Mouse (Mus musculus) thymus, postnatal 10 days (tissue): ENCODE measurements around the gene Calml3.

Experiments
- DNase-seq, 2 experiments: peaks; one replicate each; pipeline ENCODE4 v3.0.0; 2021; ENCODE audit warnings: low spot score in 2 of 2

The Calml3 gene

DNA sequence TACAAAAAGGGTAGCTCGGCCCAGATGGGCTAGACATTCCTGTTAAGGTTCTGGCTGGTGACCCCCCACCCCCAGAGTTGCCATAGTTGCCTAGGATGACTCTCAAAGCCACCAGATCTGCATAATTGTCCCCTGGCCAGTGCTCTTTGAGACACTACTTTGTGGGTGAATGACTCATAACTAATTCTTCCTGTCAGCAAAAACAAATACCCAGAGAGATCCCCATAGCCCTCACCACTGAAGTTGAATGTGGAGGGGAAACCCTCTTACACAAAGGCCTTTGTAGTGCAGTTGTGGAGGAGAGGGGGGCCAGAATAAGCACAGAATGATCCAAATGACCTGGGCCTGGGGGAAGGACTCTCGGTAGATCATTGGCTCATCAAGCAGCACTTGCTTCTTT lies 21.6 kb downstream of the Calml3 start:
- DNase-seq: no peak

DNA sequence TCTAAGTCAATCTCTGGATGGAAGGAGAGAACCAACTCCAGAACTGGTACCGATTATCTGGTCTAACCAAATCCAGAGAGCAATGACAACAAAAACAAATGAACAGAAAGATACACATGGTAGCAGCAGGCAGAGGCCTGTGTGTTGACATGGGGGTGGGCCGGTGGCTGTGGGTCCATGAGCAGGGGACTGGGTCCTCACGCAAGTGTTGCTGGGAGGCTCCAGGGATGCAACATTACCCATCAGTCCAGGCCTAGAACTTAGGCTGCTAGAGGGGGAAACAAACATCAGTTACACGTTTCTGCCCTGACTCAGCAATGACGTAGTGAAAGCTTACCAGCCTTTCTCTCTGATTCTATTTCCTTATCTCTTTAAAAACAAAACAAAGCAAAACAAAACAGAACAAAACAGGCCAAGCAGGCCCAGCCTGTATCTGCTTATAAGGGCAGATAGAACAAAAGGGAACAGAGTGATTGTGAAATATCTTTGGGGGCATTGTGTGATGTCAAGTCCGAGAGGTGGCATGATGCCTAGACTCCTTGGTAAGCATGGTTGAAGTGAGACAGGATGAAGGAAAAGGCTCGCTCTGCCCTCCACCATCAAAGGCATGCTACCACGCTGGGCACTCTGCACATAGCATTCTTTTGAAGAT lies 24.4 kb downstream of the Calml3 start:
- DNase-seq: no peak

DNA sequence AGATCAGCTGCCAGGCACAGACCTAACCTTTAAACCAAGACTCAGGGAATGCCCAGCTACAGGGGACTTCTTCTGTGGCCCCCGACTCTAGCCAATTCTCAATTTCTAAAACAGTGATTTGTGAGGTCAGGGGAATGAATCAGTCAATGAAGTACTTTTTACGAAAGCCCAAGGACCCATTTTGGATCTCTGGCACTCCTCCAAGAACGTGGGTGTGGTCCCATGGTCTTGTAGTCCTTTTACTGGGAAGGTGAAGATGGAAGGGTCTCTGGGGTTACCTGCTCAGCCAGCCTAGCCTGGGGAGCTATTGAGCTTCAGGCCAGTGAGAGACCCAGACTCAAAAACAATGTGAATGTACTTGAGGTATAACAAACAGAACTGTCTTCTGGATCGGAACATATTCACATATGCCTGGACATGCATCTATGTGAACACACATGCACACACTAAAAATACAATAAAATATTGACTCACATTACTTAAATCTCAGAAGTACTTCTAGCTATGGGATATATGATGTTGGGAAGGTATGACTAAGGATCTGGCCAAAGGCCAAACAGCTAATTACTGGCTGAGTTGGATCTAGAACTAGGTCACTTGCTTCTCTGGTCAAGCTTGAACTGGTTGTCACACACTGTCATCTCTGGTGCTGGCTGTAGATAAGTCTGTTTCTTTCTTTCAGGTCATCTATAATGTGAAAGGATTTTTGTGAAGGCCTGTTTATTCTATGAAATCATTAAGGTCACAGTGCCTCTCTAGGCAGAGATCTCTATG lies 25.3 kb downstream of the Calml3 start:
- DNase-seq: no peak

DNA sequence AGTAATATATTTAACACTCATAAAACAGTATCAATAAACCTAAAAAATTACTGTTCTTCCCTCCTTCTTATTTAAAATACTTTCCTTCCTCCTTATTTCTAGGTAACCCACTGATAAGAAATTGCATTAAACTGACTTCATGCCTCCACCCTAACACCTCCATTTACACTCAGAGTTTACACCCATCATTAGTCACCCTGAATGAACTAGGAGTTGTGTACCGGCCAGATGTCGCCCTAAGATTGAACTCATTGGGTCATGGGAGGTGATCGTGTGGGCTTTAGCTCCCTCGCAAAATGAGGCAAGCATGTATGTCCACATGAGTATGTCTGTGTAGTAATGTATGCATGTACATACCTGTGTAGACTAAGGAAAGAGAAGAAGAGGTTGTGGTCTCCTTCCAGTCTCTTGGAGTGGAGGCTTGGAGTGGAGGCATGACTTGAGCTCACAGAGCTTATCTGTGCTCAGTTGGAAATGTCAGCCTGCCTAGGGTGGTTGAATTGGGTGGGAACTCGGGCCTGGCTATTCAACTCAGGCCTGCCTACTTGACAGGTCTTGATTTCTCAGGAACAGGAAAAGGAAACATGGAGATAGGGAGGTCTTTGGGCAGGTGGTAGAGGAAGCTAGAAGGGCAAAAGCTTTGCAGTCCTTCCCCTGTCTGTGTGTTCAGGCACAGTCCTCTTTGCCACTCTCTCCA lies 26.8 kb downstream of the Calml3 start:
- DNase-seq: no peak

DNA sequence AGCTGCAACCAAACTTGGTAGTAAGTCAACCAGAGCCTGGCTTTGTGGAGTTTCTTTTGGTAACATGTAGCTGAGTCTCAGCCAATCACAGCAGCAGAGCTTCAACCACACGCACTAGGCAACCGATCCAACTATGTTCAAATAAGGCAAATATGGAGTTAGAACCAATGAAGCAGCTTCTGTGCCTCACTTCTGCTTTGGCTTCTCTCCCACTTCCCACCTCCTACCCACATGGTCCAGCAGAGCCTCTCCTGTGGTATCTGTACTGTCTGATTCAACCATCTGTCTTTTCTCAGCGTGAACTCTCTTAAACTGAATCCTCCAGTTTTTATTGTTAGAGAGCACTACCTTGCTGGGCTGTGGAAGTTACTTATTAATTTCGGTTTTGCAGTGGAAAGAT lies 27.7 kb downstream of the Calml3 start:
- DNase-seq: no peak

DNA sequence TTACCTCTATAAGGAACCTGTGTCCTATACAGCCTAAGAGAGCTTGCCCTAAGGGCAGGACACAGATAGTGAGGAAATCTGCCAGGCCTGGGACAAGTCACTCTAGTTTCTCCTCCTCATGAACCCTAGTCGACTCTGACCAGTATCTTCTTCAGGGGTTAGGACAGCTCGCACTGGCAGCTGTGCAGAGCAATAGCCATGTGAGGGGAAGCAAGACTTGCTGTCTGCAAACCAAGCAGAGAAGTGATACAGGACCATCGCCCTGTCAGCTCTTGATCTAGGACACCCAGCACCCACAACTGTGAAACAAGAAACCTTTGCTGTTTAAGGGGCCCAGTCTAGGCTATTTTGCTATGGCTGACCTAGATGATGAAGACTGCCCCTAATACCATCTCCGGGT lies 29.1 kb downstream of the Calml3 start:
- no peak for DNase-seq

DNA sequence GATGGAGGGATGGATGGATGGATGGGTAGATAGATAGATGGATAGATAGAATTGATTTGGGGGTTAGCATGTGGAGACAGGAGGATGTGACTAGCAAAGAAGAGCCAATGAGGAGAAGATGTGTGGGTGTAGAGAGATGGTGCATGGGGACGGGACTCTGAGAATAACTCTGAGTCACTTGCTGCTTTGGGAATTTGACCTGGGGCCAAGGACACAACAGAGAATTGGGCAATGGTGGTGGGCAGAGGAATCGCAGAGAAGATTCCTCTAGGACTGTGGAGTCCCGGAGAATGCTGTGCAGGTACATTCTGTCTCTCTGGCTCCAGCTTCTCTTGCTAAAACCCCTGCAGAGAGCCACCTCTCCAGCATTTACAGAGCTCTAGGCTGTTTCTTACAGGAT lies 29.8 kb downstream of the Calml3 start:
- DNase-seq: no peak

DNA sequence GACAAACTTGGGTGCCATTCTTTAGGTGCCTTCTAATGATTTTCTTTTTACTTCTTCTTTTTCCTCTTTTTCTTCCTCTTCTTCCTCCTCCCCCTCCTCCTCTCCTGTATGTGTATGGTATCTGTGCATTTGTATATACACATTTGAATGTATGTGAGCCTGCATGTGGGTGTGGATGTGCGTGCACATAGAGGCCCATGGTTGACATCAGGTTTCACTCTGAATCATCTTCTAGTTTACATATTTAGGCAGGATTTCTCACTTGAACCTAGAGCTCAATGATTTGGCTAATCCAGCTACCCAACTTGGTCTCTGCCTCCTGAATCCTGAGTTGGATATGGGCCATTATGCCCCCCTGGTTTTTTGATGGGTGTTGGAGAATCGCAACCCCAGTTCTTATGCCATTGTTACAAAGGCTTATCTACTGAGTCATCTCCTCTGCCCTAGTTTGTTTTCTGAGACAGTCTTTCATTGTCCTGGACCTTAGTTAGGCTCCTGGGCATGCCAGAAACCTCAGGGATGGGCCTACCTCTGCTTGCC lies 30.9 kb downstream of the Calml3 start:
- no peak for DNase-seq

DNA sequence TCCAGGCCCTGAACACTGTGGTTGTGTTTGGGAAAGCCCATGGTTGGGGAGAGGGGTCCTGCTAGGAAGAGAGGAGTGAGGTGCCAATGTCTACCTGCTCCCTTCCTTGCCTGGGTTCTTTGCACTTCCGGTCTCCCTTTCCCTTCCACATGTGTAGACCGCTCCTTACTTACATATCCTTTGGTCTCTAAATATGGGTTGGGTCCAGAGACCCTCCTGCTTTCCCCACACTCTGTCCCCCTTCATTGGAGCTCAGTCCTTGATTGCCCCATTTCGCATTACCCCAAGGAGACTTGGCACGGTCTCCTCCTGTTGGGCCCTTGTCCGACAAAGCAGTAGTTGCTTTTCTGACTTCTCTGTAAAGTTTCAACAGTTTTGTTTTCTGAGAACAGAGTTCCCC lies 32.9 kb downstream of the Calml3 start:
- DNase-seq: no peak

DNA sequence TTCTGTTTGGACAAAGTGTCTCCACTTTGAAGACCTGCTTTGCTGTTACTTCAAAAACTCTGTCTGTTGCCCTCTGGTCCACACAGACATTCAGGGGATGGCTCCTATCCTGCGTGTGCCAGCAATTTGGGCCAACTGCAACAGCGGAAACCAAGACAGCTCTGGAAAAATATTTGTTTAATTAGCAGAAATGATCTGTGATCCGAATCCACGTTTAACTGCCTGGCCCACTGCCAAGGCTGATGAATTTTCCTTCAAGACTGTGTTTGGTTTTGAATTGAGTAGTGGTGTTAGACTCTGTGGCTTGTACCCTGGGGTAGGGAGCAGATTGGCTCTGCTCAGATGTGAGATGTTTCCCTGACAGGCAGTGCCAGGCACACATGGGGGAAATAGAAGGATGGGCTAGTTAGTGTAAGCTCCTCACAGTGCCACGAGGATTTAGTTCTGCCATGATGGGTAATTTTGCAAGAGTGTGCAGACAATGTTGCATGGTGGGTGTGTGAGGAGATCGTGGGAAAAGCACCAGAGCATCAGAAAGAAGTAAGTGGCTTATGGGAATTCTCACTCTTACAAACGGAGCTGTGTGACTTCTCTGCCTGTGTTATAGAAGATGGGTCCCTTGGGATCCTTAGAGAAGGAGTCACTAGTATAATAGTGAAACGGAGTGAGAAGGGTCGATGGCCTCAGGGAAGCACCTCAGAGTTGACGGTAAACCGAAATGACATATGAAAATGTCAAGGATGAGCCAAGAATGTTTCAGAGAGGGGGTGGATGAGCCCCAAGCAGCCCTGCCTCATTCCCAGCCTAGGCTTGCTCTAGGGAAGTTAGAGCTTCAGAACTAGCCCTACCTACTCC lies 33.7 kb downstream of the Calml3 start:
- no peak for DNase-seq

DNA sequence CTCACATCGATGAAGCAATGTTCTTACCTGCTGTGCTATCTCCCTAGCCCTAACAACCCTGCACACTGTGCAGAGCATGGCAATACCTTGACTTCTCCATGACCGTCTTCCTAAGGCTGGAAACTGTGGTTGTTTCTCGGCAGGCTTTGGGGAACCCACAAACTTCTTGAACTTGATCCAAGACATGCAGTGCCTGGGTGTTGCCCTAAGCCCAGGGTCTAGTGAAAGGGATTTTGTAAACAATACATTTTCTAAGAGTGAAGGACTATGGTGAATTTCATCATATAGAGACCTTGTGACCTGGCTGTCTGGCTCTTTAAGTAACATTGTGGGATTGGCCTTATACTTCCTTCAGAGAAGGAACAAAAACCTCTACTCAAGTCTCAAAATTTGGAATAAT lies 34.6 kb downstream of the Calml3 start:
- no peak for DNase-seq

DNA sequence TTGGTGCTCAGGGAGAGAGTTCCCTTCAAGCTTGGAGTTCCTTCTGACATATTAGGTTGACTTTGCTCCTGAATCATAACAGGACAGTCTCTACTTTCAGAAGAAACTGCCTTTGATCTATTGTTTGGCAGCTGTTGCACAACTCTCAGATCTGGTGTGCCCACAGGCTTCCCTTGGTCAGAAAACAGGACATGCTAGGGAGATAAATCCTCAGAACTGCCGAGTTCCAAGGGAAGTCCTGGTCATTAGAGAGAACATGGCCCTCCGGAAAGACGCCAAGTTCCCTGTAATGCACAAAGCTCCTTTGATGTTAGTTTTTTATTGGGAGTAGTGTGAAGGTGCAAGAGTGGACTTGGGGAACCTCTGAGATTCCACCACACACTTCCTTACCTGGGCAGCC lies 35.5 kb downstream of the Calml3 start:
- DNase-seq: no peak

DNA sequence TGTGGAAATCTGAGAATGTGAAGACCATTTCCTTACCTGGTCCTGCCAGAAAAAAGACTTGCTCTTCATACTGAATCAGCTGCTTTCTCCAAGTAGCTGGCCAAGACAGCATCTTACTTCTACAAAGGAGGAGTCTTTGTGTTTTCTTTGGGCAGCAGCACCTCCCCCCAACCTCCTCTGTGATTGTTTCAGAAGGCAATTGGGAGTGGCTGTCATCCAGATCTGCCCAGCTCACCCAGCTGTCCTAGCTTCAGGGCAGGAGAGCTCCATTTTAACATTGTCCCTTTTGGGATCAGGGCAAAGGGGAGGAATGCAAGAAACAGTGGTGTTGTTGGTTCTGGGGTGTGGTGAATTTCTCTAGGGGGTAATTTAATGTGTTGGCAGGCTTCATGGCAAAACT lies 37.0 kb downstream of the Calml3 start:
- no peak for DNase-seq

DNA sequence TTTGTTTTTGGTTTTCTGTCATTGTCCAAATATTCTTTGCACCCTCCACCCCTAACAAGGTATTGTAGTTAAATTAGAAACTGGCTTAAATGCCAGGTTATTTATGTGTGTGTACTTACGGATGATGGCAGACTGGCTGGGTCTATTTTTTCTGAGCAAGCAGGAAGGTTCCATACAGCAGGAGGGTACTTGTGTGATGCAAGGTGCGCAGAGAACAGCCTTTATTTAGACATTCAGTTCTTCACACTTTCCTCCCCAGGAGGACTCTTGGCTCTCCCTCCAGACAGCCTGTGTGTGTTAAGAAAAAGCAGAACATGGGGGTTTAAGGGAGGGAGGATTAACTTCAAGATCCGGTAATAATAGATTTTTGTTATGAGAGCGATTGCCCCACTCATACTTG lies 38.3 kb downstream of the Calml3 start:
- no peak for DNase-seq

DNA sequence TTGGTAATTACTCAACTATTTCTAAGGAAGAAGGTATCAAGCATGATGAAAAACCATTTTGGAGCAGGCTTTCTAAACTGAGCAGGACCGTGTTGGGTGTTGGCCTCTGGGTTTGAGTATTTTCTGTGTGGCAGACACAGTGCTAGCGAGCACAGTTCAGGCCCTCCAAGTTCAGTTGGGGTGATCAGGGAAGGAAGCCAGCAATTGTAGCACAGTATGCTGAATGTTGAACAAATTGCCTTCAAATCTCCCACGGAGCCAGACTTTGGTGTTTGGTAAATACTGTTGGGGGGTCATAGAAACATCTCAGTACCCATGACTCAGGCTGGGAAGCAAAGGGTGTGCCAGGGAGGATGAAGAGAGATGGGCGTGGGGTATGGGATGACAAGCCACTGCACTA lies 43.0 kb downstream of the Calml3 start:
- DNase-seq: no peak

DNA sequence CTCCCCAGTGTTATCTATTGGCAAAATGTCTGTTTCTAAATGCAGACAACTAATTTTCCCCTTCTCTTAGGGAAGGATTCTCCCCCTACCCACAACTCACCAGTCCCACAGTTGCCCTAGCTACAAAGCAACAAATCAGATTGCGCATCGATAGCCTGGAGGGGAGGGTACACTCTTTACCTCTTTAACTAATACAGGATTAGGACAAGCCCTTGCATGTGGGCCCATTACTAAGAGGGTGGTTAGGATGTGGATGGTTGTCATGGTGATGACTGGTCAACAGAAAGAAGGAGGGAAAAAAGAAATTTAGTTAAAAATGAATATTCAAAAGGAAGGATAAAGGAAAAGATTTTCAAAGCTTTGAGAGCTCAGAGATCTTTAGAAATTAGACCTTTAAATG lies 45.8 kb downstream of the Calml3 start:
- no peak for DNase-seq

DNA sequence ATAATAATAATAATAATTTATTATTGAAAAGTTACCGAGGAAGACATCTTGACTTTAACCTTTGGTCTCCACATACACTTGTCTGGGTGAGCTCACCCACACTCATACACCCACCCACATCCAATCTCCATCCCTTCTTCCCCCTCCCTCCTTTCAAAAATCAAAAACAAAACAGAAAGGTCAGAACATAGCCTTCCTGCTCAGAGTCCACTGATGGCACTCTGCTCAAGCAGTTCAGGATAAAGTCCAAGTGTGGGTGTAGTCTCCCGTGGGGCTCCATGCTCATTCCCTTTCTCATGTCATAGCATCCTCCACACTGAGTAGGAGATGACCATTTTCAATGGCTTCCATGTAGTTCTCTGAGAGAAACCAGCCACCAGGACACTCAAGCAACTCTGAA lies 50.8 kb downstream of the Calml3 start:
- DNase-seq: no peak
